Mouse (Mus musculus): ENCODE data around the gene Retn.

DNA sequence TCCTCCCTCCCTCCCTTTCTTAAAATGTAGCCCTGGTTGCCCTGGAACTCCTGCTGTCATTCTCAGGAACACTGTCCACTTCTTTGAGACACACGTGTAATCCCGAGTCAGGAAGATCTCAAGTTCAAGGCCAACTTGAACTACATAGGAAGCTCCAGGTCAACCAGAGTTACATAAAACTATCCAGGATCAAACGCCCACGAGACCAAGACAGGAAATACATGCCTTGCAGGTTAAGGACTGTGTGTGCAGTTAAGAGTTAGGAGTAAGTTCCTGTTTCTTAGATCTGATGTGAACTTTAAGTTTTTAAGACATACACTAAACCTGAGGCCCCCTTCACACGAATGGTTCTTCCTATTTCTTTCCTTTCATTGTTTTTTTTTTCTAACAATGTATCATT lies 28.6 kb upstream of the Retn start:
- TF ChIP-seq CTCF (IDR thresholded peaks at IDR 0.05) = no peak
- no peak for TF ChIP-seq EP300 (IDR thresholded peaks at IDR 0.05)

All from lung, postnatal 0 days (tissue).